Mouse (Mus musculus): ENCODE measurements around the gene Atf5. TPM values are rescaled to one million over a fixed set of nuclear protein-coding genes. Genes with fewer than 3 reads are reported as not detected.

Gene Atf5
- 939 TPM for polyA plus RNA-seq (2012; fragmentation: generic; extraction: Trizol)

DNA sequence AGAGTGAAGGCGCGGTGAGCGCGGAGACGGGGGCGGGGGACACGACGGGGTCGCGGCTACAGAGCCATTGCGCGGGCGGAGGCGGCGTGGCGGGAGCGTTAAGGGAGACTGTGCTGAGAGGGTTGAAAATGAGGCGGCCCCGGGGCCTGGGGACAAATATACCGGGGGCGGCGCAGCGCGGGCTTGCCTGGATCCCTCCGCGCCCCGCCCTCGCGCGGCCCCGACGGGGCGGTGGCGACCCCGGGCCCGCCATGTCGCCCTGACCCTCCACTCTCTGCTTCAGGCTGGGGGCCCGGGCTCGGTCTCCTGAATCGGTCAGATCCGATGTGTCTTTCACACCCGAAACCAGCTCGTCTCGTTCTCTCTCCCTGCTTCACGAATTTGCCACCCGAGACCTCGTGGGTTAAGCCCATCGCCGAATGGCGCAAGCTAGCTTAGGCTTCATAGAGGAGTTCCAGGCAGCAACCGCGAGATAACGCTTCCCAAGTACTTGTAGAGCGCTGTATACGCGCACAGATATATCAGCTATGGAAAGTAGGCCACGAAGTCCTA is at the start of gene Atf5:
TSS of gene Atf5 (minus strand) at position 189 of the 552 bp plus-strand sequence.
- Histone ChIP-seq H3K36me3 (ENCODE audit: control insufficient read depth, insufficient read depth) (peaks cover 25% of the 10 kb centered on the region), H3K4me3 (peak within 1 kb of the TSS; percentile 94), H3K4me2 (ENCODE audit: low read depth) (peak within 1 kb of the TSS; percentile 97), H3K27me3 (ENCODE audit: control insufficient read depth, insufficient read depth, insufficient read length) (no peaks in the 10 kb centered on the region), H3K79me2 (ENCODE audit: control insufficient read depth, insufficient read depth) (peaks cover 74% of the 10 kb centered on the region), H3ac (ENCODE audit: control insufficient read depth, insufficient read length) (peak within 1 kb of the TSS; percentile 65)
- TF ChIP-seq POLR2AphosphoS2 (IDR thresholded peaks at IDR 0.05; ENCODE audit: insufficient read length, low read depth) = peak; percentile 88
- TF ChIP-seq MYOG (IDR thresholded peaks at IDR 0.05; ENCODE audit: control insufficient read depth in 1 of 3, insufficient read depth in 1 of 3, insufficient read length in 2 of 3, low read depth in 2 of 3) = peak in 1 of 3 experiments; percentile 5
- TF ChIP-seq MYOD1 (IDR thresholded peaks at IDR 0.05; ENCODE audit: control insufficient read depth in 1 of 3, insufficient read length in 2 of 3, low read depth in 2 of 3) = no peak
- no peak for TF ChIP-seq E2F4 (IDR thresholded peaks at IDR 0.05; ENCODE audit: insufficient read depth)
- TF ChIP-seq POLR2A (IDR thresholded peaks at IDR 0.05; ENCODE audit: insufficient read length, low read depth) = peak; percentile 89
- TF ChIP-seq SRF (IDR thresholded peaks at IDR 0.05; ENCODE audit: control insufficient read depth, insufficient read length, low read depth) = peak; percentile 2

DNA sequence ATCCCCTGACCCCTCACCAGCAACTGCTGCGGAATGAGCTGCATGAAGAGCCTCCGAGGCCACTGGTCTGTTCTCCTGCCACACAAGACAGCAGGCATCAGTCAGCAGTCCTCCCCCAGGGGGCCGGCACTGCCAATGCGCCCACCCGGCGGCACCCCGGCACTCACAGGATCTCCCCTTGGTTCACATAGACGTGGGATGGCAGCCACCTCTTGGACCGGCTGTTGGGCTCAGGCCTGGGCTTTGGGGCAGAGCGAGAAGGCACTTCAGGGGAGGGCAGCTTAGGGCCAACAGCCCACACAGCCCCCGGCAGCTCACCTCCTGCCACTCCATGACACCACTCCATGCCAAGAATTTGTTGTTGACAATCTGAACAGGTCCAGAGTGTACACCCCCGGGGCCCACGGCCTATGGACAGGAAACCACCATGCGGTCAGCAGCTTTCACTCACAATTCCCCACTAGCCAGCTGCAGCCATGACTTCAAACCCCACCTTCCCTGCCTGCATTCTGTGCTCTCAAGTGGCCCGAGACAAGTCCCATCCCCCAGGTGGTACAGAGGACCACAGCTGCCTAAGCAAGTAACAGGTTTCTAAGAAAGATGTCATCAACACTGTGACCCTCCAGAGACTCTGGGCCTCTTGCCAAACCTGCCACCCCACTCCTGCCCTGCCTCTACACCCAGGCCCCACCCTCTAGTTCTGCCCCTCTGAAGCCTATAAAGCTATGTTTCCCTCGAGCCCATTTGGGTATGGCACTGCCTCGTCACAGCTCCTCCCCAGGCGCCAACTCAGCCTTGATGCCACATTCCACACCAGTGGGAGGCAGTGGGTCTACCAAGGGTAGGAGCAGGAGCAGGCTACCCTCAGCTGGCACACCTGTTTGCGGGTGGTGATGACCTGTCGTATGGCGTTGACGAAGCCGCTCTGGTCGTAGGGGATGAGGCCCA is 48.4 kb upstream of the Atf5 start:
- Histone ChIP-seq H3K4me3 (no peak overlapping the region), H3ac (ENCODE audit: control insufficient read depth, insufficient read length) (no peak overlapping the region), H3K36me3 (ENCODE audit: control insufficient read depth, insufficient read depth) (peaks cover 5% of the 10 kb centered on the region), H3K79me2 (ENCODE audit: control insufficient read depth, insufficient read depth) (peaks cover 49% of the 10 kb centered on the region), H3K27me3 (ENCODE audit: control insufficient read depth, insufficient read depth, insufficient read length) (no peaks in the 10 kb centered on the region), H3K4me2 (ENCODE audit: low read depth) (peak overlapping the region; percentile 92)
- TF ChIP-seq USF1 (IDR thresholded peaks at IDR 0.05; ENCODE audit: low read depth) = no peak
- no peak for TF ChIP-seq MAX (IDR thresholded peaks at IDR 0.05; ENCODE audit: low read depth)
- peak; percentile 27 for TF ChIP-seq POLR2A (IDR thresholded peaks at IDR 0.05; ENCODE audit: insufficient read length, low read depth)
- no peak for TF ChIP-seq REST (IDR thresholded peaks at IDR 0.05; ENCODE audit: insufficient read depth, insufficient read length)
- TF ChIP-seq TCF12 (IDR thresholded peaks at IDR 0.05; ENCODE audit: insufficient read depth, poor library complexity, severe bottlenecking) = no peak
- peak in 1 of 3 experiments; percentile 61 for TF ChIP-seq MYOG (IDR thresholded peaks at IDR 0.05; ENCODE audit: control insufficient read depth in 1 of 3, insufficient read depth in 1 of 3, insufficient read length in 2 of 3, low read depth in 2 of 3)
- TF ChIP-seq MYOD1 (IDR thresholded peaks at IDR 0.05; ENCODE audit: control insufficient read depth in 1 of 3, insufficient read length in 2 of 3, low read depth in 2 of 3) = peak in 2 of 3 experiments; percentile 33 to 68
- peak; percentile 70 for TF ChIP-seq POLR2AphosphoS2 (IDR thresholded peaks at IDR 0.05; ENCODE audit: insufficient read length, low read depth)

DNA sequence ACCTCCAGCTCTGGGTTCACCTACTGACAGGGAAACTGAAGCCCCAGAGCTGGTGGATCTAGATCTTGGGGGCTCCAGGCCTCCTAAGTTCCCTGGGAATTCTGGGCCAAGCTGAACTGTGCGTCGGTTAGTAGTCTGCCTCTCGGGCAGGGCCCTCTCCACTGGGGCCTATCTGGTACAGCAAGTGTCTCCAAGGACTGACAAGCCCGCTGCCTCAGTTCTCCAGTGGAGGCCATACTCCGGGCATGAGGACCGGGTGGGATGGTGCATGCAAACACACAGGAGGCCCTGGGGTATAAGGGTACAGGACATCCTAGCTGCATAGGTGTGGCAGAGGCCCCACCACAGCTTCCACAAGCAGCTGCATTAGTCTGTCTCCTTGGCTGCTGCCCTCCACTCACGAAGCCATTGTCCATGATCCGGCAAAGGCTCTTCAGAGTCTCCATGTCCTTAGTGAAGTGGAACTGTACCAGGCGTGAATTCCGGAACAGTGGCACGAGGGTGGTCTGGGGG is 47.6 kb upstream of the Atf5 start:
- Histone ChIP-seq H3K4me3 (no peak overlapping the region), H3K36me3 (ENCODE audit: control insufficient read depth, insufficient read depth) (peaks cover 5% of the 10 kb centered on the region), H3K4me2 (ENCODE audit: low read depth) (no peak overlapping the region), H3ac (ENCODE audit: control insufficient read depth, insufficient read length) (no peak overlapping the region), H3K79me2 (ENCODE audit: control insufficient read depth, insufficient read depth) (peaks cover 54% of the 10 kb centered on the region), H3K27me3 (ENCODE audit: control insufficient read depth, insufficient read depth, insufficient read length) (no peaks in the 10 kb centered on the region)
- TF ChIP-seq E2F4 (IDR thresholded peaks at IDR 0.05; ENCODE audit: insufficient read depth) (no peak), POLR2AphosphoS2 (IDR thresholded peaks at IDR 0.05; ENCODE audit: insufficient read length, low read depth) (peak; percentile 62)

DNA sequence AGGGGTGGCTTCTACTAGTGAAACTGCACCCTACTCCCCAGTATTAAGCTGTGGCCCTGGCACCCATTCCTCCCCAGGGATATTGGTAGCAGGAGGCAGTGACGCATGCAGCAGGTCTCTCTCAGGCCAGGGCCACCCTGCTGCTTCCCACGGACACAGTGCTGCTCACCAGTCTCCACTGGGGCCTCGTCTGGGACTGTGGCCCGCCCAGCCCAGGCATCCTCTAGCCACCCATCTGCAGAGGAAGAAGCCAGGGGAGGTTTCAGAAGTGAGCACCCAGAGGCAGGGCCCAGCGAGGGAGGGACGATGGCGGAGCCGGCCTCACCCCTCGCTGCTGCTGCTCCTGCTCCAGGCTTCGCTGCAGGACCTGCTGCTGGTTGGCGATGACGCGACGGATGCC is 46.8 kb upstream of the Atf5 start:
- no peak overlapping the region for H3K4me2 ChIP-seq (ENCODE audit: low read depth)
- TF ChIP-seq POLR2A (IDR thresholded peaks at IDR 0.05; ENCODE audit: insufficient read length, low read depth) (peak; percentile 32), REST (IDR thresholded peaks at IDR 0.05; ENCODE audit: insufficient read depth, insufficient read length) (no peak)
- no peak overlapping the region for H3ac ChIP-seq (ENCODE audit: control insufficient read depth, insufficient read length)
- H3K27me3 ChIP-seq (ENCODE audit: control insufficient read depth, insufficient read depth, insufficient read length) = no peaks in the 10 kb centered on the region
- no peak overlapping the region for H3K4me3 ChIP-seq
- H3K36me3 ChIP-seq (ENCODE audit: control insufficient read depth, insufficient read depth) = peaks cover 5% of the 10 kb centered on the region
- H3K79me2 ChIP-seq (ENCODE audit: control insufficient read depth, insufficient read depth) = peaks cover 49% of the 10 kb centered on the region

DNA sequence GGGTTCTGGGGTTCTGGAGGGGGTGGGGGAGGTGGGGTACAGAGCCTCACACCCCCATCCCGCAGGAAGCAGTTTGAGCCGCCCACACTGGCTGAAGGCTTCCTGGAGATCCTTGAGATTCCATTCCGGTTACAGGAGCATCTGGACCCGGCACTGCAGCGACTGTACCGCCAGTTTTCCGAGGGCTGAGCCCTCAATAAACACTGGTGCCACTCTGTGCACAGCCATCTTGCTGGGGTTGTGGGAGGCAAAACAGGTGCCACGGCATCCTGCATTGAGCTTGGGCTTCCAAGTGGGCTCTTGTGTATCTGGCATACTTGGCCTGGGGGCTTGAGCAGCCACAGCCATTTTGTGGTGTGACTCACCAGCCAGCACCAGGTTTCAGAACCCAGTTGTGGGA is 46.0 kb upstream of the Atf5 start:
- H3ac ChIP-seq (ENCODE audit: control insufficient read depth, insufficient read length) = no peak overlapping the region
- no peaks in the 10 kb centered on the region for H3K27me3 ChIP-seq (ENCODE audit: control insufficient read depth, insufficient read depth, insufficient read length)
- H3K4me3 ChIP-seq = no peak overlapping the region
- H3K79me2 ChIP-seq (ENCODE audit: control insufficient read depth, insufficient read depth) = peaks cover 41% of the 10 kb centered on the region
- no peak overlapping the region for H3K4me2 ChIP-seq (ENCODE audit: low read depth)
- peaks cover 5% of the 10 kb centered on the region for H3K36me3 ChIP-seq (ENCODE audit: control insufficient read depth, insufficient read depth)
- TF ChIP-seq CEBPB (IDR thresholded peaks at IDR 0.05; ENCODE audit: insufficient read depth, poor library complexity, severe bottlenecking) = no peak
- no peak for TF ChIP-seq SRF (IDR thresholded peaks at IDR 0.05; ENCODE audit: control insufficient read depth, insufficient read length, low read depth)
- TF ChIP-seq TCF3 (IDR thresholded peaks at IDR 0.05; ENCODE audit: insufficient read length, low read depth) = no peak
- TF ChIP-seq E2F4 (IDR thresholded peaks at IDR 0.05; ENCODE audit: insufficient read depth) = no peak
- no peak for TF ChIP-seq REST (IDR thresholded peaks at IDR 0.05; ENCODE audit: insufficient read depth, insufficient read length)
- TF ChIP-seq USF1 (IDR thresholded peaks at IDR 0.05; ENCODE audit: low read depth) = no peak
- TF ChIP-seq TCF12 (IDR thresholded peaks at IDR 0.05; ENCODE audit: insufficient read depth, poor library complexity, severe bottlenecking) = no peak
- no peak for TF ChIP-seq MYOG (IDR thresholded peaks at IDR 0.05; ENCODE audit: control insufficient read depth in 1 of 3, insufficient read depth in 1 of 3, insufficient read length in 2 of 3, low read depth in 2 of 3)
- no peak for TF ChIP-seq MYOD1 (IDR thresholded peaks at IDR 0.05; ENCODE audit: control insufficient read depth in 1 of 3, insufficient read length in 2 of 3, low read depth in 2 of 3)
- TF ChIP-seq MAX (IDR thresholded peaks at IDR 0.05; ENCODE audit: low read depth) = no peak
- no peak for TF ChIP-seq POLR2A (IDR thresholded peaks at IDR 0.05; ENCODE audit: insufficient read length, low read depth)

Measured in myocyte (in vitro differentiated cells).